Mouse (Mus musculus) c-Kit-positive CD71-positive TER-119-positive erythroid progenitor cells, embryonic 14.5 days (primary cell): ENCODE data around the gene Cep170.

Experiments
- DNase-seq: peaks from one replicate; pipeline ENCODE4 v3.0.0-alpha.2; 2013; ENCODE audit warnings: low spot score

Cep170 gene

DNA sequence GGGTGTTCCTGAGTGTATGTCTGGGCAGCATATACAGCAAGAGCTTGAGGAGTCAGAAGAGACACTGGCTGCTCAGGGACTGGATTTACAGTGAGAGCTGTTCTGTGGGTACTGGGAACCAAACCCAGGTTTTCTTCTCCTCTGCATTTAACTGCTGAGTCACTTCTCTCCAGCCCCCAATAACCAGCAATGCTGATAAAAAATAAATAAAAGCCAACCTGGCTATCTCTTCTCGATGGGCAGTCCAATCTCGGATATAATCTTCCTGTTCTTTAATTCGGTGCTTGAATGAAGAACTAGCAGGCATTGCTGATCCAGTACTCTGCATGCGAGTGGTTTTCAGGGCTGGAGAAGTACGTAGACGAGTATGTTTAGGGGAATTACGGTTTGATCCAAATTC, 64.2 kb downstream of the Cep170 start:
- DNase-seq: no peak

- no peak for DNase-seq
Measured at GRCm38 (mm10) chr1:176732834-176733233, 81.0 kb downstream of the Cep170 start.

GRCm38 (mm10) chr1:176730528-176730927, 83.3 kb downstream of the Cep170 start:
- no peak for DNase-seq

DNA sequence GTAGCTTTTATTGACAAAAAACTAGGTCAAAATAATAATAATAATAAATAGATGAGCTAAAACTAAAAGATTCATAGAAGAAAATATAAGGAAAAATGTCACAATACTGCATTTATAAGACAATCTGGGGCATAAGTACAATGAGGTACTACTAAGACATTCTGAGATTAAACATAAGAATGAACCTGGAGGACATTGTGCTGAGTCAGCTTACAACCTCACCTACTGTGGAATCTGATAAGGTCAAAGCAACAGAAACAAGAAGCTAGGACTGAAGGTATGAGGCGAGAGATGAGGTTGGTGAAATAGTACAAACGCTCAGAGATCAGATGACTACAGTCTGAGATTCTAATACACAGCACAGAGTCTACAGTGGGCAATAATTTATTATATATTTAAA, 86.5 kb downstream of the Cep170 start:
- DNase-seq: no peak

DNA sequence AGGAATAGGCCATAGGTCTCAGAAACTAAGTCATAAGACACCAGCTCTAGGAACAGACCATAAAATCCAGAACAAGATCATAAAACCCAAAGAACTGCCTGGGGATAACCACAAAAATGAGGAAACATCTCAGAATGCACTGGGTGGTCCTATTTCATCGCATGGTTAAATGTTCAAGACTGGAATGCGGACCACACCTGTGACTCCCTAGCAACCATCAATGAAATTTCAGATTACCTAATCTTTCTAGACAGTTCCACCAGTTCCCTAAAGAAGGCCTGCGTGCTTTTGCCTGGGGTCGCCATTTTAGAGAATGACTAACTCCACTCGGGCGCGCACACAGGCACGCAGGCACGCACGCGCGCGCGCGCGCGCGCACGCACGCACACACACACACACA, 89.1 kb downstream of the Cep170 start:
- DNase-seq: no peak

DNA sequence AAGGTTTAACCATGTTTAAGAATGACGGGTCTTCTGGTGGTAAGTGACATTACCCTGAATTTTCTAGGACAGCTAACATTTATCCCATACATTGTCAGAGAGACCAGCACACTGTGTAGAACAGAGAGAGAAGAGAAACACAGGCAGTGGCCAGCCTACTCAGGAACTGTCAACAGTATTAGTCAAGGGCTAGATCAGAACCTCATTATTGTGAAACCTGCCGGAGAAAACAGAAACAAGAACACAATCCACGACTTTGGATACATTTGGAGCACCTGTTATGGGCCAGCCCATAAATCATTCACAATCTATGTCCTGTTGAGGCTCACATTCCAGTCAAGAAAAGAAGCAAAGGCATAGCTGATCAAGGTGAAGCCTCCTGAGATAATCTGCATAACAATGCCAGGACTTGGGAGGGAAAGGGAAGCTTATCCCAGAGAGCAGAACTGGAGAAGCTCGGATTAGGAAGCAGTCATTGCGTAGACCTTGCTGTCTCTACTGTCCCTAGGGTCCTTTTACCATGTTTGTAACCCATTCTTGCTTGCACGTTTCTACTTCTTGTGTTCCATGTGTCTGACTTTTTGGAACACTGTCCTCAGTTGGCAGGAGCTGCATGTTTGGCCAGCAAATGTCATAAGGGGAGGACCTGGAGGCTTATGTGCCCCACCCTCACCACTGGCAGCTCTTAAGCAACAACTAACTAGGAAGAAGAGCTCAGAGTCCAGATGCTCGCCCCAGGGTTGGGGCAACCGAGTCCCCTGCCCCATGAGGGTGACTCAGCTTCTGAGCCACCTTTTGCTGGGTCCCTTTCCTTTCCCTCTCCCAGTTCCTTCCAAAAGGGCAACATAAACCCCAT, 89.8 kb downstream of the Cep170 start:
- DNase-seq: no peak

DNA sequence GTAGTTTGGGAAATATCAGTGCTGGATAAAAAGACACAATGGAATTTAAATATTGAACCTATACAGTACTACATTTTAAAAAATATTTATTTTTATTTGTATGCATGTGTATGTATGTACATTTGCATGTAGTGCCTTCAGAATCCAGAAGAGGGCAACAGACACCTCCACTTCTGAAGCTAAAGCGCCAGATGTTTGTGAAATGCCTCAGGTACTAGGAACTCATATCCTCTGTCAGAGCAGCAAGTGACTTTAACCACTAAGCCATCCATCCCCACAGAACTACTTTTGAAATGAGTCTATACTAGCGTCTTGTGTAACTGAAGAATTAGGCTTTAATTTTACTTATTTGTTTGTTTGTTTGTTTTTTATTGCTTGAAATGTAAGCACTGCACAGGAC, 101.4 kb downstream of the Cep170 start:
- DNase-seq: peak; percentile 40

DNA sequence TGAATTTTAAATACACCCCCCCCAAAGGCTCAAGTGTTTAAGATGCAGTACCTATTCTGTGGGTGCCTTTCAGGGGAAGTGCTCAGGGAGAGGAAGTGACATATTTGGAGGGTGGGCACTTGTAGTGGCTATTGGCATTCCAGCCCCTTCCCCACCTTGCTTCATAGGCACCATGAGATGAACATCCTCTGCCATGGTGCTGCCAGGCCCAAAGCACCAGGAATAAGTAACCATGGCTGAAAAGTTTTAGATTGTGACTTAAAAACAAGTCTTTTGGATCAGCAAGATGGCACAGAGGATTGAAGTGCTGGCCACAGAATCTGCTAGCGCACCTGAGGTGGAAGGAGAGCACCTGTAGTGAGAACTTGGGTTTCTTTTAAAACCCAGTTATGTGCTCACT, 113.6 kb downstream of the Cep170 start:
- DNase-seq: no peak

- DNase-seq: no peak
Measured at GRCm38 (mm10) chr1:176699793-176700192, 114.1 kb downstream of the Cep170 start.

GRCm38 (mm10) chr1:176698647-176699046, 115.2 kb downstream of the Cep170 start:
- DNase-seq: no peak

DNA sequence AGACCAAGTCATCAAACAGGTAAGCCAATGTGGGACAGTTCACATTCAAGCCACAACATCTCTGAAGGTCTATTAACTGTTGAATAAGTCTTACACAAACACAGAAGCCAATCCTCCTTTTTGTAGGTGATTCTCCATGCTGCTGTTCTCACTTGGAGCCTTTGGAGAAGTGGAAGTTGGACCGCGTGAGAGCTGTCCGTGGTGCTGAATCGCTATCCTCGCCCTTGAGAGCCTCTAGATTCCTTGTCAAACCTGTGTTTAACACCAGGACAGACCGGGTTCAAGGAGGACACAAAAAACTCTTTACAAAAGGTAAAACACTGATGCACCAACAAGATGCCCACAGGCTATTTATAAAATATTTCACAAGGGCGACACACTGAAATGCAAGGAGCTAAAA, 116.8 kb downstream of the Cep170 start:
- DNase-seq: peak; percentile 13

DNA sequence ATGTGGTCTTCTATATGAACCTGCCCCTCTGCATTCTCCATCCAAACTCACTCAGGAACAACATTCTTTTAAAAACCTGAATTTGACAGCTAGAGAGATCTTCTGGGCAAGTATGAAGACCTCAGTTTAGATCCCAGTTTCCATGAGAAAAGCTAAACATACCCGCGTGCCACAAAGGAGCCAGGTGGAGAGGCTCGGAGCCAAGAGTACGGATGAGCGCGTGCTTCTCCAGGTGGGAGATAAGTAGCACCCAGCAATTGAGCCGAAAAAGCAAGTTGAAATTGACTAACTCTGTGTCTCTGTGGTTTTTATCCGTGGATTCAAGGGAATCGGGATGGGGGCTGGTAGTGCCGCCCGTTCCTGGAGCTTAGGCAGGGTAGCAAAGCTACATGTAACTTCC, 122.8 kb downstream of the Cep170 start:
- no peak for DNase-seq

DNA sequence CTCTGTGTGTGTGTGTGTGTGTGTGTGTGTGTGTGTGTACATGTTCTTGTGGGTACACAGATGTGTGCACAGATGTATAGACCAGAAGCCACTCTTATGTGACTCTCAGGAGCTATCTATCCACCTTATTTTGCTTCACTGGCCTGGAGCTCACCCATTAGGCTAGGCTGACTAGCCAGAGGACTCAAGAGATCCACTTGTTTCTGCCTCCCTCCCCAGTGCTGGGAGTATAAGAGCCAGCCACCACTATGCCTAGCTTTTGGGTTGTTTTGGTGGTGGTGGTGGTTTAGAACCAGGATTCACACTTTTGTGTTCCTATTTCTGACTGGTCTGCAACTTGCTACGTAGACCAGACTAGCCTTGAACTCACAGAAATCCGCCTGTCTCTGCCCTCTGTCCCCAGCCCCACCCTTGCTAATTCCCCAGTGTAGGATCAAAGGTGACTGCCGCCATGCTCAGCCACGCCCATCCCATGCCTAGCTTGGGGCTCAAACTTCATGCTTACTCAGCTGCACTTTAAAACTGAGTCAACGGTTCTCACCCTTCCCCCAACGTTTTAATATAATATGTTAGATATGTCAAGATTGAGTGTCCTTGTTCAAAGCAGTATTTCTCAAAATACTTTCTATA, 125.5 kb downstream of the Cep170 start:
- no peak for DNase-seq
